Mouse (Mus musculus): Measurements from ENCODE around the gene 1700023F06Rik. TPM values are rescaled to one million over a fixed set of nuclear protein-coding genes. Genes with fewer than 3 reads are reported as not detected.

1700023F06Rik gene
- polyA plus RNA-seq, 1 experiment from 2014 or later: not detected

DNA sequence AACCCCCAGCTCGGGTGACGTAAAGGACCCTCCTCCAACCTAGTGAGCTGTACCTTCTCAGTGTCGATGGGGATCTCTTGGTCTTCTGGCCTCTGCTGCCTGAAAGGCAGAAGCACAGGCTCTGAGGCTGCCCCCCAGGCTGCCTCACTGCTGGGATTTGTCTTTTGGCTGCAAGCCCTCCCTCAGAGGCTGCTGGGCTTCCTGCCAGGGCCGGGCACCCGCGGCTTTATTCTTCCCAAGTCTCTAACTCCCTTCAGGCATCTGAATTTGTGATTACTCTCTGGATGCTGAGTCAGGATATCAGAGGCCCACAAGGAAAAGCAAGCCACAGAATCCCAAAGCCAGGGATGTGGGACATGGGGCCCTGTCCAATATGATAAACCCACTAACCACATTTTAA is 6.7 kb downstream of the 1700023F06Rik start:
- Histone ChIP-seq H3K27ac (replicated peaks) (0 out of 2 replicates have a peak overlapping the region, but pooled peaks have one; percentile 24), H3K27me3 (replicated peaks) (peaks cover 54% of the 10 kb centered on the region), H3K9me3 (no peaks in the 10 kb centered on the region), H3K4me1 (peaks cover 27% of the 10 kb centered on the region), H3K4me3 (no peak overlapping the region), H3K36me3 (no peaks in the 10 kb centered on the region), H3K4me2 (no peak overlapping the region), H3K9ac (0 out of 2 replicates have a peak overlapping the region, but pooled peaks have one; percentile 28)
- no peak for ATAC-seq (ENCODE audit: extremely low read depth, insufficient number of reproducible peaks, low FRiP score, low TSS enrichment)
- 19% methylated on average over 6 of the region's 6 CpGs for WGBS

DNA sequence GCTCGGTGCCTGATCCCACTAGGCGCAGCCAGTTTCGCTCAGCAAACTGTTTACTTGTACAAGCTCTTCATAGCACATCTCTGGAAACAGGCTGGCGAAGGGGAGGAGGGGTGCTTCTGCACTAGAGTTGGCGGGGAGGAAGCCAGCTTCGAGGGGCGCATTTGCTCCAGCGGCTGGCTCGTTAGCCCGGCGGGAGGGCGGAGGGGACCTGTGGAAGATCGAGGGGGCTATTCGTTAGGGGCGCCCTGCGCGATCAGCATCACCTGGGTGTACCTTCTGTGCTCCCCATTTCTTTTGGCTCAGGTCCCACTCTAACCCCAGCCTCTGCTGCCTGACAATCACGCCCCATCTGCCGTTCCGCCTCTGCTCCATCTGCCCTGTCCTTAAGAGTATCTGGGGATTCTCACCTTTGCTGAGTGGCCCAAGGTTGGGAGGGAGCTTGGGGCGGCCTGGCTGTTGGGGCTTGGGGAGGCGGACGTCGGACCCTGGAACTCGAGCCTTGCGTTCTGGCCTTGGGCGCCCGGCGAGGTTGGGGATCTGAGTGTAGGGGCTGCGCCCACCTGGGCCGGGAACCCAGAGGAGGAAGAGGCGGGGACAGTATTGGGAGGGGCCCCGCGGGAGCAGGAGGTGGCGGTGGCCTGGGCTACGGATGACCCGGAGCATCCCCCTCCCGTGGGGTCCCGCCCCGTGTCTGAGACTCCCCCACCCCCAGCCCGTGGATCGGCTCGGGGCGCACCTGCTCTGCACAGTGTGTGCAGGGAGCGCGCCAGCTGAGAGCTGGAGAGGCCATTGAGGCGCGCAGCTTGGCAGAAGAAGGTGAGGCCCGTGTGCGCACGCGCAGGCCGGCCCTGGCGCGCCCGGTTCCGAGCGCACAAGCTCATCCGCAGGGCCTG is 9.2 kb downstream of the 1700023F06Rik start:
- Histone ChIP-seq H3K27me3 (replicated peaks) (peaks cover 79% of the 10 kb centered on the region), H3K9ac (peak overlapping the region; percentile 56), H3K4me1 (peaks cover 27% of the 10 kb centered on the region), H3K36me3 (no peaks in the 10 kb centered on the region), H3K9me3 (no peaks in the 10 kb centered on the region), H3K27ac (replicated peaks) (no peak overlapping the region), H3K4me3 (peak overlapping the region; percentile 55), H3K4me2 (peak overlapping the region; percentile 77)
- no peak for ATAC-seq (ENCODE audit: extremely low read depth, insufficient number of reproducible peaks, low FRiP score, low TSS enrichment)
- WGBS: 2% methylated on average over 56 of the region's 59 CpGs

DNA sequence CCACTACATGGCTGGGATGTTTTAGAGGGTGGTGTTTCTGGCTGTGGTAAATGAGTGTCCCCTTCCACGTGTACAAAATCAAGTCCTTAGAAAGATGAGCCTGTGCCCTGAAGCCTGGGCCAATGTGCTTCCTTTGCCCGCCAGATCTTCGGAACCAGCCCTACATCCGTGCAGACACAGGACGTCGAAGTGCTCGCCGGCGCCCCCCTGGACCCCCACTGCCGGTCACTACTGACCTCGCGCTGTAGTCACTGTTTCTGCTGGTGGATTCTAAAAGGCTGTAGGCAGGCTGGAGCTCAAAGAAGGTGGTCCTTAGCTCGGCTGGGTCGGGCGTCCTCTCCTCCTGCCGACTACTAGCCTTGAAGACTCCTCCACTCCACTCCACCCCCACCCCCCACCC is 10.0 kb downstream of the 1700023F06Rik start:
- Histone ChIP-seq H3K27me3 (replicated peaks) (peaks cover 87% of the 10 kb centered on the region), H3K4me3 (peak overlapping the region; percentile 55; the same call in 1 of the 2 replicates), H3K9ac (no peak overlapping the region), H3K27ac (replicated peaks) (no peak overlapping the region), H3K4me1 (peaks cover 29% of the 10 kb centered on the region), H3K9me3 (no peaks in the 10 kb centered on the region), H3K36me3 (no peaks in the 10 kb centered on the region), H3K4me2 (peak overlapping the region; percentile 77)
- no peak for ATAC-seq (ENCODE audit: extremely low read depth, insufficient number of reproducible peaks, low FRiP score, low TSS enrichment)
- 8% methylated on average over 16 of the region's 16 CpGs for WGBS

- no peaks in the 10 kb centered on the region for H3K36me3 ChIP-seq
- no peak for ATAC-seq (ENCODE audit: extremely low read depth, insufficient number of reproducible peaks, low FRiP score, low TSS enrichment)
- no peak overlapping the region for H3K27ac ChIP-seq (replicated peaks)
- no peak overlapping the region for H3K4me2 ChIP-seq
- H3K27me3 ChIP-seq (replicated peaks): peaks cover 91% of the 10 kb centered on the region
- H3K4me1 ChIP-seq: peaks cover 39% of the 10 kb centered on the region
- no peaks in the 10 kb centered on the region for H3K9me3 ChIP-seq
- 65% methylated on average over 4 of the region's 4 CpGs for WGBS
- H3K4me3 ChIP-seq: no peak overlapping the region
- no peak overlapping the region for H3K9ac ChIP-seq
Measured at GRCm38 (mm10) chr11:103197340-103197739, 11.0 kb downstream of the 1700023F06Rik start.

- Histone ChIP-seq H3K27ac (replicated peaks) (no peak overlapping the region), H3K36me3 (no peaks in the 10 kb centered on the region), H3K4me2 (no peak overlapping the region), H3K9me3 (no peaks in the 10 kb centered on the region), H3K4me3 (no peak overlapping the region), H3K9ac (no peak overlapping the region), H3K27me3 (replicated peaks) (peaks cover 100% of the 10 kb centered on the region), H3K4me1 (peaks cover 28% of the 10 kb centered on the region)
- 71% methylated on average over 5 of the region's 5 CpGs for WGBS
- ATAC-seq (ENCODE audit: extremely low read depth, insufficient number of reproducible peaks, low FRiP score, low TSS enrichment): no peak
Measured at GRCm38 (mm10) chr11:103195656-103196055, 12.7 kb downstream of the 1700023F06Rik start.

DNA sequence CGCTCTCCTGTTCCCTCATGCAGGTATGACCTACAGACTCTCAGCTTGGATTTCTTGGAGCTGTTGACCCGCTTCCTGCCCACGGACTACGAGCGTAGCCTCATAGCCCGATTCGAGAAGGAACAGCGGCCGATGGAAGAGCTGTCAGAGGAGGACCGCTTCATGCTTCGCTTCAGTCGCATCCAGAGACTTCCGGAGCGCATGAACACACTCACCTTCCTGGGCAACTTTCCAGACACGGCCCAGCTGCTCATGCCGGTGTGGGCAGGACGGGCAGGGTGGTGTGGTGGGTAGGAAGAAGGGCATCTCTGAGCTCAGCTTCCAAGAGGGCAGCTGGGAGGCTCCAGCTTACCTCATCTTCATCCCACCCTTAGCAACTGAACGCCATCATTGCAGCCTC is 13.1 kb downstream of the 1700023F06Rik start:
- Histone ChIP-seq H3K27ac (replicated peaks) (no peak overlapping the region), H3K9ac (no peak overlapping the region), H3K4me2 (no peak overlapping the region), H3K4me3 (no peak overlapping the region), H3K4me1 (peaks cover 28% of the 10 kb centered on the region), H3K27me3 (replicated peaks) (peaks cover 100% of the 10 kb centered on the region), H3K9me3 (no peaks in the 10 kb centered on the region), H3K36me3 (no peaks in the 10 kb centered on the region)
- 77% methylated on average over 18 of the region's 18 CpGs for WGBS
- ATAC-seq (ENCODE audit: extremely low read depth, insufficient number of reproducible peaks, low FRiP score, low TSS enrichment): no peak

DNA sequence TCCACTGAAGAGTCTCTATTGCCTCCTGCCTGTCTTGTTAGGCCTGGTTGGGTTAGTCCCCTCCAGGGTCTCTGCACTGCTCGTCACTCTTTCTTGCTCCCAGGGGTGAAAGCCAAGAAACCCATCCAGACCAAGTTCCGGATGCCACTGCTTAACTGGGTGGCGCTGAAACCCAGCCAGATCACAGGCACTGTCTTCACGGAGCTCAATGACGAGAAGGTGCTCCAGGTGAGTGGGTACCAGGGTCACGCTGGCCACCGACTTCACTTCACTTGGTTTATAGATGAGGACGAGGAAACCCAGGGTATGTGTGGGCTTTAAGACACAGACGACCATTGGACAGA is 14.6 kb downstream of the 1700023F06Rik start:
- Histone ChIP-seq H3K27ac (replicated peaks) (no peak overlapping the region), H3K4me1 (peaks cover 18% of the 10 kb centered on the region), H3K9ac (no peak overlapping the region), H3K4me2 (no peak overlapping the region), H3K9me3 (no peaks in the 10 kb centered on the region), H3K36me3 (no peaks in the 10 kb centered on the region), H3K4me3 (no peak overlapping the region), H3K27me3 (replicated peaks) (peaks cover 98% of the 10 kb centered on the region)
- 35% methylated on average over 9 of the region's 9 CpGs for WGBS
- ATAC-seq (ENCODE audit: extremely low read depth, insufficient number of reproducible peaks, low FRiP score, low TSS enrichment): no peak

- Histone ChIP-seq H3K27me3 (replicated peaks) (peaks cover 94% of the 10 kb centered on the region), H3K4me1 (peaks cover 12% of the 10 kb centered on the region), H3K27ac (replicated peaks) (no peak overlapping the region), H3K9ac (0 out of 2 replicates have a peak overlapping the region, but pooled peaks have one; percentile 38), H3K4me3 (peak overlapping the region; percentile 37), H3K36me3 (no peaks in the 10 kb centered on the region), H3K4me2 (peak overlapping the region; percentile 62), H3K9me3 (no peaks in the 10 kb centered on the region)
- ATAC-seq (ENCODE audit: extremely low read depth, insufficient number of reproducible peaks, low FRiP score, low TSS enrichment): no peak; the same call in 1 of the 2 replicates
- 8% methylated on average over 44 of the region's 44 CpGs for WGBS
Measured at GRCm38 (mm10) chr11:103192956-103193824, 15.2 kb downstream of the 1700023F06Rik start.

DNA sequence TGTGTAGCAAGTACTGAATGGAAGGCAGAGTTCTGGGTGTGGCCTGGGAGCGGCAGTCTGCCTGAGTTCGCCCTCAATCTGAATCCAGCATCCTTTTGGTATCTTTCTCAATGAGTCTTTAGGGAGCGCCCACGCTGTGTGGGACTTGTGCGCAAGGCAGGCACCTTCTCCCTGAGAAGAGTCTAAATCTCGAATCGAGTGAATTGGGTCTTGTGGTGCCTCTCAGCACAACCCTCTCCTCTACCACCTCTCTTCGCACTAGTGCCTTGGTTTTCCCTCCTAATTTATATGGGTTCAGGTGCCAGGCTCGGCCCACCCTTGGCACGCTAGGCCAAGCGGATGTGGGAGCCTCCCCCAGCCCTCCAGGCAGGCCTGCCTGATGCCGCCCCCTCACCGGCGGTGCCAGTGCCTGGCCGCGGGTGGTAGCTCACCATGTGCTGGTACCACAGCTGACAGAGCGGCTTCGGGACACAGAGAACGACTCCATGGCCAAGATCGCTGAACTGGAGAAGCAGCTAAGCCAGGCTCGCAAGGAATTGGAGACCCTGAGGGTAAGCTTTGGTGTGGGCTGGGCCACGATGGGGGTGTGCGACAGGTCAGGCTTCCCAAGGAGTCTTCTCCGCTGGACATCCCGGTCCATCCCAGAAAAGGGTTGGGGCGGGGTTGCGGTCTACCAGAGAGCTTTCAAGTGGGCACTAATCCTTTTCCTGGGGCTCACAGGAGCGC is 16.0 kb downstream of the 1700023F06Rik start:
- peaks cover 12% of the 10 kb centered on the region for H3K4me1 ChIP-seq
- H3K27me3 ChIP-seq (replicated peaks): peaks cover 90% of the 10 kb centered on the region
- no peak for ATAC-seq (ENCODE audit: extremely low read depth, insufficient number of reproducible peaks, low FRiP score, low TSS enrichment)
- no peaks in the 10 kb centered on the region for H3K36me3 ChIP-seq
- 0 out of 2 replicates have a peak overlapping the region, but pooled peaks have one; percentile 38 for H3K9ac ChIP-seq
- peak overlapping the region; percentile 37 for H3K4me3 ChIP-seq
- peak overlapping the region; percentile 62 for H3K4me2 ChIP-seq
- no peaks in the 10 kb centered on the region for H3K9me3 ChIP-seq
- WGBS: 17% methylated on average over 28 of the region's 28 CpGs
- H3K27ac ChIP-seq (replicated peaks): no peak overlapping the region

DNA sequence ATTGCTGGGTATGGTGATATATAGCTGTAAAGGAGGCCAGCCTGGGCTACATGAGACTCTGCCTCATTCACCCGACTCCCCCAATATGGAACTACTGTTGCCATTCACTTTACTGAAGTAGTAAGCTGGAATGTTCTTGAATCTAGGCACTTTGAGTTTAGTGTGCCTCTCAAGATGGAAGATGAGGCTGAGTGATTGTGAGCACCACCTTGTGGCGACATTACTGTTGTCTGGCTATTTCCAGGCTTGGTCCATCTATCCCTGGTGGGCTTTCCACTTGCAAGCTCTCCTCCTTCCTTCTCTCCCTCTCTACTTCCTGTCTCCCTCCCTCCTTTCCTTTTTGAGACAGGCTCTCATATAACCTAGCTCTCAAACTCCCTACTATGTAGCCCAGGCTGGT is 23.5 kb downstream of the 1700023F06Rik start:
- no peak overlapping the region for H3K27ac ChIP-seq (replicated peaks)
- no peaks in the 10 kb centered on the region for H3K9me3 ChIP-seq
- H3K36me3 ChIP-seq: no peaks in the 10 kb centered on the region
- no peak overlapping the region for H3K4me2 ChIP-seq
- ATAC-seq (ENCODE audit: extremely low read depth, insufficient number of reproducible peaks, low FRiP score, low TSS enrichment): no peak
- WGBS: 30% methylated on average over 2 of the region's 2 CpGs
- no peak overlapping the region for H3K4me3 ChIP-seq
- no peak overlapping the region for H3K9ac ChIP-seq
- no peaks in the 10 kb centered on the region for H3K4me1 ChIP-seq
- peaks cover 51% of the 10 kb centered on the region for H3K27me3 ChIP-seq (replicated peaks)

DNA sequence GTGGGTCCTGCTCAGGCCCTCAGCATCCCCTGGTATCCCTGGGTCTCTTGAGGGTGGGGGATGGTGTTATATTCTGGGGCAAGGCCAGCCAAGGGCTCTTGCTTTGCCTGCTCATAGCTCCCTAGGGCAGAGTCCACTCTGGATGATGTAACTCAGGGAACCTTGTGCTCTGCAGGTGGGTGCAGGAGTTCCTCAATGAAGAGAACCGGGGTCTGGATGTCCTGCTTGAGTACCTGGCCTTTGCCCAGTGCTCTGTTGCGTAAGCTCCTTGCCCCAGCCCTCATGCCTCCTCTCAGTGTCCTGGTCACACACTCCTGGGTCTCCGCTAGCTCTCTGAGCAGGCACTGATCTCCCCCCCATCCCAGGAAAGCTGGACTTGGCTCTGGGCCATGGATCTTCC is 26.4 kb downstream of the 1700023F06Rik start:
- WGBS: 59% methylated on average over 3 of the region's 3 CpGs
- Histone ChIP-seq H3K27ac (replicated peaks) (no peak overlapping the region), H3K27me3 (replicated peaks) (peaks cover 39% of the 10 kb centered on the region; the same call in 1 of the 2 replicates), H3K4me2 (no peak overlapping the region), H3K36me3 (no peaks in the 10 kb centered on the region), H3K4me1 (peaks cover 15% of the 10 kb centered on the region), H3K9me3 (no peaks in the 10 kb centered on the region), H3K4me3 (no peak overlapping the region), H3K9ac (no peak overlapping the region)
- no peak for ATAC-seq (ENCODE audit: extremely low read depth, insufficient number of reproducible peaks, low FRiP score, low TSS enrichment)
